Mouse (Mus musculus) megakaryocyte-erythroid progenitor cell, adult 5-6 weeks (primary cell): ENCODE results near the gene Fyb. TPM values are rescaled to one million over a fixed set of nuclear protein-coding genes. Genes with fewer than 3 reads are reported as not detected.
"Not testable (repeated sequence)": the region's sequence is repeated elsewhere in the genome, so short reads cannot be mapped to it uniquely, and the experiment has no call there.

Experiments
- ATAC-seq: replicated peaks from 2 replicates; pipeline ENCODE4 v1.8.0; 2016; ENCODE audit warnings: mild to moderate bottlenecking, inconsistent platforms; ENCODE audit not compliant: severe bottlenecking, poor library complexity, low FRiP score, low TSS enrichment
- total RNA-seq, 2 experiments: library from RNA; stranded (forward) in 1 of 2; stranded (reverse) in 1 of 2; fragments of 200-1000, 215-1000 nt in 1 of 2; fragments of >200 nt in 1 of 2; fragmentation: Nextera tagmentation in 1 of 2; gene quantifications; 2 replicates each; pipeline ENCODE4 v1.2.3; 2014 to 2017

Fyb gene
- total RNA-seq, 2 experiments from 2014 or later, result 41.0 to 91.4 TPM

DNA sequence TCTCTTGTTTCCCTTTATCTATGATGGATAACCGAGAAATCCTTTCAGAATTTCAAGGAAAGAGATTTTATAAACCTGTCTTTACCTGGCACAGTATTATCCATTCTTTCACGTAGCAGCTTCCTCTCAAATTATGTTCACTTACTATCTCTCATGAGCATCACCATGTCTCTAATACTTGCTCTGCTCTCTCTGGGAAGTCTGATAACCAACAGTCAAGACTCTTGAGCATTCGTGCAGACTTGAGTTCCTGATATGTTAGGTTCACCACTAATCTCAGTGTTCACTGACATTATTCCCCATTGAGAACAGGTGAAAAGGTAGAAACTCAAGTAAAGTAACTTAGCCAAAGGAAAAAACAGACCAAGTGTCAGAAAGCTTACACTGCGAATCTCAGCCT lies 34.9 kb downstream of the Fyb start:
- peak; percentile 25; the same call in 1 of the 2 replicates for ATAC-seq

DNA sequence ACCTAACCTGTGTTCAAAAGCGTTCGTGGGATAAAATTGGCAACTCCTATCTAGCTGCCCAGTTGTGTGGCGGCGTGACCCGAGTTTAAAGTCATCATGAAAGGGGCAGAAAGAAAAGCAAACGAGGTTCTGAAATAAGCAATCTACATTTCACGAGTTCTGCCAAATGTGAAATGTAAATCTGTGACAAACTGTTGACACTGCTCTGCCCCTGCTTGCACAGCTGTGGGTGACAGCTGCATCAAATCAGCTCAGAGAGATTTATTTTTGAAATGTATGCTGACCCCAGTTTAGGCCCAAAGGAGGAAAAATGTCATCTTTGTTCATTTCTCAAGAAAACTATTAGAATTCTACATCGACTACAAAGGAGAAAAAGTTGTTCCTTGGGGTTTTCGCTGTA lies 36.5 kb downstream of the Fyb start:
- no peak for ATAC-seq

- no peak for ATAC-seq
Measured at GRCm38 (mm10) chr15:6560696-6561095, 38.0 kb downstream of the Fyb start.

DNA sequence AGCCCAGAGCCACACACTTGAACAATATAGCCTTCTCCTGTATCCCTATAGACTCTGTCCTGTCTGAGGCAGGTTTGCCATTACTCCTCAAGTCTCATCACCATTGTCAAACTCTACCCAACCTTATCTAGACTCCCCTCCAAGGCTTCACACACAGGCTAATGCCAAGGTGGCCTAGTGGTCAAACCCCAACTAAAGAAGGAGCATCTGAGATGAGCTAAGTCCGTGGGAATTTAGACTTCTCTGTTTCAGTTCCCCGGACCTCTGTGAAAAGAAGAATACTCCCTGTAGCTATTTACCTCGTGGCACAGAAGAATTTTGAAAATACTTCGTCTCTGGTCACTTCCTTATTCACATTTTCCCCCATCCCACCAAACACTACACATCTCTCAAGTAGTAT lies 39.5 kb downstream of the Fyb start:
- ATAC-seq, result no peak

DNA sequence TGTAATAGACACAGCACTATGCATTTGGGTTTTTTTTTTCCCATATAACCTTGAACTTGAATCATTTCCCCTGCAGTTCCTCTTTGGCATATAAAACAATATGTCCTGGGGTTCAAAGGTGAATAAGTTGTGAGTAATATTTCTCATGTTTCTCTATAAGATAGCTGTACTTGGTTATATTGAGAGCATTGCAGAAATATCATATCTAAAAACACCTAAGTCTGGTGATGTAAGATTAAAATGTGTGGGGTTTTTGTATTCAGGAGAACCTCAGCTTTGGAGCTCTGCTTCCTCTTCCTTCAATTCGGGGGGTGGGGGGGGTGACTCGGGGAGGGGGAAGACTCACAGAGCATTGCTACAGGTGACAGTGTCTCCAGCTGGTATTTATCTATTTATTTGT lies 40.0 kb downstream of the Fyb start:
- ATAC-seq, result no peak

GRCm38 (mm10) chr15:6564977-6565421 lies 42.3 kb downstream of the Fyb start:
- peak; percentile 65 for ATAC-seq

DNA sequence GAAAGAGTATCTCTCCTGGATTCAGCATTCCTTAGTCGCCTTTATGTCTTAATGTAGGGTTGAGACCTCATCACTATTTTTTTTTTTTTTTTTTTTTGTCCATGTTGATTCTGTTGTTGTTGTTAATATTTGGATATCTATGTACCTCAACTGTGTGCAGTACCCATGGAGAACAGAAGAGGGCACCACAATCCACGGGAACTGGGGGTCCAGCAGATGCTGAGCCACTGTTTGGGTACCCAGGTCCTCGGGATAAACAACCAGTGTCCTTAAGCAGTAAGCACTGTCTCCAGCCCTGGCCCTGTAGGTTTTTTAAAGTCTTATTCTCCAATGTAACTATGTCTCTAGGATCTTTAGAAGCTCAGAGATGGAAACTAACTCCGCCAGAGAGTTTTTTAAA lies 43.2 kb downstream of the Fyb start:
- no peak for ATAC-seq

DNA sequence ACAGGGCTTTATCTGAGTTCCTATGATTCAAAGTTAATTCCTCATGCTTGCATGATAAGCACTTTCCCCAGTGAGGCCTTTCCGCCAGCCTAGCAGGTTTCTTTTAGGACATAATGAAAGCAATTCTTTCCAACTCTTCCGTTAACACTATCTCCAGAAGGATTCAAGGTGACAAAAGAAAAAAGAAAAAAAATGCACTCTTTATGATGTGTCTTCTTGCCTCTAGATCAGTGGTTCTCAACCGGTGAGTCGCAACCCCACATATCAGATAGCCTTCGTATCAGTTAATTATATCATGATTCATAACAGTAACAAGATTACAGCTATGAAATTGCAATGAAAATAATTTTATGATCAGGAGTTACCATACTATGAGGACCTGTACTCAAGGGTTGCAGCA lies 45.3 kb downstream of the Fyb start:
- ATAC-seq, result no peak

- no peak for ATAC-seq
Measured at GRCm38 (mm10) chr15:6568605-6569004, 46.0 kb downstream of the Fyb start.

DNA sequence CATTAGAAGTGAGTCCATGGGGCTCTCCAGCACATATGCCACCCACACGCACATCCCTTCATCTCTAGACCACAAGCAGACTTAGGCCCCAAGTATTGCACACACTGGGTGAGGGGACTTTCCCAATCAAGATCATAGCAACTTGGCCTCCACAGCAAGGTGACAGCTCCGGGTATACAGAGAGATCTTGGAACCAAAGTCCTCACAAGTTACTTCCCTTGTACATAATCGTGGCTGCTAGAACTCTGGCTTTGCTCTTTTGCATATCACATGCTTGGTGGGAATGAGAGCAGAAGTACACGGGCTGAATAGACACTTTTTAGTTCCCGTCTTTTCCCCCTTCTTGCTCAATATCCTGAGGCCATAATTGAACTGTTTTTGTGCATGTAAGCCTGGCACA lies 46.4 kb downstream of the Fyb start:
- ATAC-seq, result no peak

DNA sequence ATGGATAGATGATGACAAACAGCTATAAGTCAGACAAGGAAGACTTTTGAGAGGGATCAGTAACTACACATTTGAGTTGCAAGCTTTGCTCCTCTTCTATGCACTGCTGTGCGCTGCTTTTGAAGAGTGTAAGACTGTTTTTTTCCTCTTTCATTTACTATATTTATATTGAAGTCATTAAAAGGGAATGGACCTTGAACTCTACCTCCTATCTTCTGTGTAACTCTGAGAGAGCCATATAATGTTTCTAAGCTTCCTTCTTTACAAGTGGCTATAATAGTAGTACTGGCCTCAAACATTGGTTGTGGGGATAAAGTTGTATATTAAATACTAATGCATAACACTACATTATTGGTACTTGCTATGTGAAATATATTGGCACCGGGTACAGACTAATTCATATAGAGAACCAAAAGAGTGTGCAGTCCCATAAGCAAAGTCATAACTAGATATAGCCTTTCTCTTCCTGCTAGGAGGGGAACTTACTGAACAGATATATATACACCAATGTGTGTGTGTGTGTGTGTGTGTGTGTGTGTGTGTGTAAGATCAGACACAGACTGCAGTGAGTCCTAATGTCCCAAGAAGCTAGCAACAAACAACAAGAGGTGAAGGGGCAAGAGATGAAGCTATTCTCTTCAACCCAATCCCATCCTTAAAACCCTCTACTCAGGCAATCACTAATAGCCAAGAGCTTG lies 47.7 kb downstream of the Fyb start:
- no peak for ATAC-seq

GRCm38 (mm10) chr15:6570876-6571275 lies 48.2 kb downstream of the Fyb start:
- peak; percentile 76 for ATAC-seq

- no peak for ATAC-seq
Measured at GRCm38 (mm10) chr15:6574283-6574960, 51.8 kb downstream of the Fyb start.

GRCm38 (mm10) chr15:6577971-6578370 lies 55.3 kb downstream of the Fyb start:
- ATAC-seq, result peak; percentile 63

GRCm38 (mm10) chr15:6578654-6579053 lies 56.0 kb downstream of the Fyb start:
- no peak for ATAC-seq

DNA sequence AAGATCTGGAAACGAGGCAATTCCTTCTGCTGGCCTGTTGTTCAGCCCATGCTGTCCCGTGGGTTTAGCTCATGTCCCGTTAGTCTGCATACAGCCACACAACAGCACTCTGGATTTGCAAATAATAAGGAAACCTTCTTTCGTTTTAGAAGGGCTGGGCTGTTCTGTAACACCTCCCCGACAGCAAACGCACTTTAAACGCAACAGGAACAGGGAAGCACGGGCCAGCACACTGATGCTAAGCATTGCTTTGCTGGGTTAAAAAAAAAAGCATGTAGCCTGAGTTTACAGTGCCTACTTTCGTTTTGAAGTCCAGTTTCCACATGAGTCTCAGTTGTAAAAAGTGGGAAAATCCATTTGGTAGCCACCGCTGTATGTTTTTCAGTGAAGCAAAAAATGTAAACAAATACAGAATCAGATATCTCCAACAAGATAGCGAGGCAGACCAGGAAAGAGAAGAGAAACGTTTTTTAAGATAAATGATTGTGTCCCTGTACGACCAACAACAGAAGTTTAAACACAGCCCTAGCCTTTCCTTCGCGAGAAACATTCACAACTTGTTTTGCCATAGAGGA lies 56.6 kb downstream of the Fyb start:
- peak; percentile 48 for ATAC-seq

DNA sequence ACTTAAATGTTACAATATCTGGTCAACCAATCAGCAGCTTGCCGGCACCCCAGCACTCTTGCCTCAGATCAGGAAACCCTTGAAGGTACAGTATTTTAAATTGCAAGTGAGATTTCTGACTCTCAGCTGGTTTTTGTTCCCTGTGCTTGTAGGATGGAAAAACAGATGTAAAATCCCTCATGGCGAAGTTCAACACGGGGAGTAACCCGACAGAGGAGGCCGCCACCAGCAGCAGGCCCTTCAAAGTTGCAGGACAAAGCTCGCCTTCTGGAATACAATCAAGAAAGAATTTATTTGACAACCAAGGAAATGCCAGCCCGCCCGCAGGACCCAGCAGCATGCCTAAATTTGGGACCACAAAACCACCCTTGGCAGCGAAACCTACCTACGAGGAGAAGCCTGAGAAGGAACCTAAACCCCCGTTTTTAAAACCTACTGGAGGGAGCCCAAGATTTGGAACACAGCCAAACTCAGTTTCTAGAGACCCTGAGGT lies 57.2 kb downstream of the Fyb start:
- peak; percentile 58; the same call in 1 of the 2 replicates for ATAC-seq

DNA sequence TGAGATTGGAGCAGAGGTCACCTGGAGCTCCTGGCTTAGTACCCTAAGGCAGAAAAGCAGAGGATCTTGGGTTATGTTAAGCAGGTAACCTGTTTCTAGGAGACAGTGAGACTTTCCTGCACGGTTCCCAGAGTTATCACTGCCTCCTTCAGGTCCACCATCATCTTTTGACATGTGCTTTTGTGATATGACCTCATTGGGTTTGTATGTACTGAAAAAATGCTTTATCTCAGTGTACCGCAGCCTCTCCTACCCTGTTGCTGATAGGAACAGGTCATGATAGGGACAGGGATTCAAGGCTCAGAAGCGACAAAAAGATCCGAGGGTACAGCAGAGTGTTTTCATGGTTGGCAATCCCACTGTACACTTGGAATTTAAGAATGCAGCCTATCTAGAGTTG lies 62.0 kb downstream of the Fyb start:
- peak; percentile 89 for ATAC-seq

- not testable (repeated sequence) for ATAC-seq
Measured at GRCm38 (mm10) chr15:6586351-6586750, 63.7 kb downstream of the Fyb start.

DNA sequence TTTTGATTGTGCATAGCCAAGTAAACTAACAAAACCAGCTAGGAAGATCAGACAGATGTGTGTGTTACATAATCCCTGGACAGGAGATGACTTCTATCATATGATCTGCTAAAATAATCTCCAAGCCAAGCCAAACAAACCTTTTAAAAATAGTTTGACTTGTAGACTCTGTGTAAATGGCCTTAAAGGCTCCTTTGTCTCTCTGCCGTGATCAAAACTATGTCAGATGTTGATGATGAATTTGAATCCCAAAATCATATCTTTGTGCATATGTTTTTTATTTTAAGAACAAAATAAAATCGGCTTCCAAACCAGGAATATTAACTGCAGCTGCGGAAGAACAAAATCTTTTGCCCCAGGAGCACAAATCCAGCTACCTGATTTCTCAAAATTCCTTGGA lies 64.9 kb downstream of the Fyb start:
- ATAC-seq, result no peak

DNA sequence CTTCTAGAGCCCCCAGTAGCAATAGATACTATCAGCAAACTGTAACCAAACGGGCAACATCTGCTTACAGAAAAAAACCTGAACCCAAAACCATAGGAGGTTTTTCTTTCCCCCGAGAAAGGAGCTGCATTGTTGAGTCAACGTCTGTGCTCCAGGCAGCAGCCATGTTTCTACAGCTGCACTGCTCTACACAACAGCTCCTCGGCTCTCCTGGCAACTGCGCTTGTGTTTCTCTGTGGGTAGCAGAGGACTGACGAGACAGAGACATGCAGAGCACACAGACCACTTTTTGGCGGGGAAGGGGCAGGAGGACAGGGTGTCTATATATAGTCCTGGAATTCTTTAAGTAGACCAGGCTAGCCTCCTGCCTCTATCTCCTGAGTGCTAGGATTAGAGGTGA lies 65.5 kb downstream of the Fyb start:
- ATAC-seq, result no peak
